Mouse (Mus musculus) telencephalon, adult 2 months (tissue): ENCODE results near the gene Gper1.

Experiments used
- DNase-seq: peaks from one replicate; pipeline ENCODE4 v3.0.0-alpha.2; 2011; ENCODE audit warnings: low read depth, low spot score

Gper1 gene

GRCm38 (mm10) chr5:139442962-139443361, 20.0 kb downstream of the Gper1 start:
- no peak for DNase-seq

DNA sequence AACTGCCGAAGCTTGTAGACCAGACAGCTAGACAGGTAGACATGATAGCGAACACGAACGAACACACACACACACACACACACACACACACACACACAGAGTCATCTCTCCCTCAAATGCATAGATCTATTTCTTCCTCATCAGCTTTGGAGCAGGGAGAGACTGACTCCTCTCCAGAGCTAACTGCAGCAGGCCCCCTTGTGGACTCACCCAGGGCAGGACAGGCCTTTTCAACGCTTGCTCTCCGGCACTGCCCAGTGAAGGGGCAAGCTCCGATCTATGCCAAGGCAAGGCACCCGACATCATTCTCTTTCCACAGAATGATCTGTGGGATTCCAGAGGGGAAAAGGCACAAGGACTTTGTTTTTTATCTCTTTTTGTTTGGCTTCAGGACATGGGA, 22.3 kb downstream of the Gper1 start:
- DNase-seq: no peak

GRCm38 (mm10) chr5:139448025-139448424, 25.1 kb downstream of the Gper1 start:
- DNase-seq: no peak

- DNase-seq: no peak
Observed at GRCm38 (mm10) chr5:139449161-139449791, 26.3 kb downstream of the Gper1 start.

- no peak for DNase-seq
Observed at GRCm38 (mm10) chr5:139449926-139450325, 27.0 kb downstream of the Gper1 start.

DNA sequence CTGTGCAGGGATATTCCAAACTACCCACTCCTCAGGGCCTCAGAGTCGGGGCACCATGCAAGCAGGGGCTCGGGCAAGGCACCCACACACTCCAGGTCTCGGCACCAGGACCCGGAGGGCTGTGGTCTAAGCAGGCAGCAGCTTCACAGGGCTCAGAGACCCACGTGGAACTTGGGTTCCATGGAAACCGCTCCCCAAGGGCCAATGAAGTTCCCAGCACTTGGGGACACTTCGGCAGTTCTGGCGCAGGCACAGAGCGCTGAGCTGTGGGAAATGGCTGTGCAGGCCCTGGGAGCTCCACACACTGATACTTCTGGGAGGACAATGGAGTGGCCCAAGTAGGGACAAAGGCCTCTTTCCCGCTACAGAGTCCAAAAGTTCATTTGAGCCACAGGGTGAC, 30.1 kb downstream of the Gper1 start:
- no peak for DNase-seq

- peak; percentile 72 for DNase-seq
Observed at GRCm38 (mm10) chr5:139455166-139455565, 32.2 kb downstream of the Gper1 start.

- DNase-seq: no peak
Observed at GRCm38 (mm10) chr5:139457241-139457640, 34.3 kb downstream of the Gper1 start.

- no peak for DNase-seq
Observed at GRCm38 (mm10) chr5:139459938-139460337, 37.0 kb downstream of the Gper1 start.

GRCm38 (mm10) chr5:139460384-139461067, 37.6 kb downstream of the Gper1 start, which contains the start of gene 3110082I17Rik:
TSS of gene 3110082I17Rik (minus strand) at chr5:139460527.
- peak; percentile 96 for DNase-seq

- no peak for DNase-seq
Observed at GRCm38 (mm10) chr5:139464874-139465273, 41.9 kb downstream of the Gper1 start.

DNA sequence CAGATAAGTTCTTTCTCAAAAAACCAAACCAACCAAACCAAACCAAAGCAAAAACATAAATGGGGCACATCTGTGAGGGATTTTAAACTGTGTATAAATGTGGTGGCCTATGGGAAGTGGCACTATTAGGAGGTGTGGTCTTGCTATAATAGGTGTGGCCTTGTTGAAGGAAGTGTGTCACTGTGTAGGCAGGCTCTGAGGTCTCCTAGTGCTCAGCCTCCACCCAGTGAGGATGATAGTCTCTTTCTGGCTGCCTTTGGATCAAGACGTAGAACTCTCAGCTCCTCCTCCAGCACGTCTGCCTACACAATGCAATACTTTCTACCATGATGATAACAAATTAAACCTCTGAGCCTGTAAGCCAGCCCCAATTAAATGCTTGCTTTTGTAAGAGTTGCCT, 43.4 kb downstream of the Gper1 start:
- no peak for DNase-seq

DNA sequence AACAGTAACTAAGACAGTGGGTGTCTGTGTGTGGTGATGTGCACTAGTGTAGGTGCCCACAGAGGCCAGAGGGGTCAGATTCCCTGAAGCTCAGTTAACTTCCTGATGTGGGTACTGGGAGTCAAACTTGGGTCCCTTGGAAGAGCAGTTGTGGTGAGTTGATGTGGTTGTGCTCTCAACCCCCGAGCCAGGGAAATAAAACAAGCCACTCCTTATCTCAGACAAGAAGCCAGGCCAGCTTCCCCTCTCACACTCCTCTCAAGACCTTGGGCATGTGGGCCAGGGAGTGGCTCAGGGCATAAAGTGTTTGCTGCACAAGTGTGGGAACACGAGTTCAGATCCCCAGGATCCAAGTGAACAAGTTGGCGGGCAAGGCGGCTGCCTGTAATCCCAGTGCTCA, 43.9 kb downstream of the Gper1 start:
- DNase-seq: no peak

DNA sequence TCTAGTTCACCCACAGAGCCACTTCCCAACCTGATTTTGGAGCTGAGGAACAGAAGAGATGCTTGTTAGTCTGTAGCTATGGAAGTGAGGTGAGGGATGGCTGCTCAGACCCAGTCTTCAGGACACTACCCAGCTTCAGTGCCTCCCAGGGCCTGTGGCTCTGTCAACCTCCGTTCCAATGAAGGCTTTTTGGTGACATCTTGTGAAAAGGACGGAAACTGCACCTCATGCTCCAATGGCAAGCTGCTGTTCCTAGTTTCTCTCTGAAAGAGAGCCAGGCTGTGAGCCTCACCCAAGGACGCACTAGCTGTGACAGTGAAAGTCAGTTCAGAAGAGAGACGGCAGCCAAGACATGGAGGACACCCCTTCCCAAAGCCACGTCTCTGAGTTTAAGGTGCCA, 45.0 kb downstream of the Gper1 start:
- no peak for DNase-seq

GRCm38 (mm10) chr5:139474741-139475140, 51.8 kb downstream of the Gper1 start:
- peak; percentile 64 for DNase-seq
